Mouse (Mus musculus): ENCODE measurements around the gene Itga9.

Itga9 gene

GRCm38 (mm10) chr9:118928007-118928406 is 321.5 kb downstream of the Itga9 start:
- DNase-seq = no peak

GRCm38 (mm10) chr9:118928656-118929055 is 322.2 kb downstream of the Itga9 start:
- no peak for DNase-seq

GRCm38 (mm10) chr9:118930611-118931010 is 324.1 kb downstream of the Itga9 start:
- no peak for DNase-seq

DNA sequence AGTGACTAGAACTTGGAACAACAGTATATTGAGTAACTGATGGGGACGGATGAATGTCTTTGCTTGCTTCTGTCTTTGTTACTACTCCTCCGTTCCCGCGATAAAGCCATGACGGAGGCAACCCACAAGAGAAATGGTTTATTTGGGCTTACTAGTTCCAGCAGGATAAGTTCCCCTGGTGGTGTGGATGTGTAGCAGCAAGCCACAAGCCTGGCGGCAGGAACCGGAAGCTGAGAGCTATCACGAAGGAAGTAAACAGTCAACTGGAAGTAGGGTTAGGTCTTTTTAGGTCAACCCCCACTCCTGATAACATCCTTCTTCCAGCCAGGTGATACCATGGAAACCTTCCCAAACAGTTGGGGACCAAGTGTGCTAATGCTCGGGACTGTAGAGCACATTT is 327.3 kb downstream of the Itga9 start:
- no peak for DNase-seq

- no peak for DNase-seq
Measured at GRCm38 (mm10) chr9:118934319-118934718, 327.8 kb downstream of the Itga9 start.

DNA sequence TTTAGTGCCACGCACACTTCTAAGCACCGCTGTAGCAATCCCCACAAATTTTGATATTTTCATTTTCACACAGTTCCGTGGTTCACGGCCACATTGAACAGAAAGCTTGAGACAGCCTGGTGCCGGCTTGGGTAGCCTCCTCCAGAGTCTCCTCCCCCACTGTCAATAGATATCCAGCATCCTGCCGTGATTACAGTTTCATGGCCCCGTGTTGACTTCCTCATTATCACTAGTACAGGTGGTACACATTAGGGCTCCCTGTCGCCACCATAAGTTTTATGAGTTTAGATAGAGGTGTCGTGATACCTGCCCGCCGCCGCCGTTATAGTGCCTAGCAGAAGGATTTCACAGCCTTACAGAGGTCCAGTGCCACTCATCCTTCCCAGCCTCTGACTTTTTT is 328.6 kb downstream of the Itga9 start:
- no peak for DNase-seq

DNA sequence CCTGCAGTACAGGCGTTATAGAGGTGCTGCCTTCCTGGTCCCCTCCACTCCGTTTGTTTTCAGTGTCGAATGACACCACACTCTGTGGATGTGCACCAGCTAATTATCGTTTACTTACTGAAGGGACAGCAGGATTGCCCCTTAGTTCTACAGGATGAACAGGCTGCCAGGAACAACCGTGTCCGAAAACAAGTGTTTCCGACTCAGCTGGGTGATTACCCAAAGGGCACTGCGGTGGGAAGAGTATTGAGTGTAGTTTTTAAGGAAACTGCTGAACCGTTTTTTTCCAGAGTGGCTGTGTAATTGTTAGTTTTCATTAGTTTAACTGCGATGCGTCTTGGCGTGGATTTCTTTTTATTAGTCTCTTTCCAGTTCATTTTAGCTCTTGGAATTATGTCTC is 329.6 kb downstream of the Itga9 start:
- DNase-seq = no peak

DNA sequence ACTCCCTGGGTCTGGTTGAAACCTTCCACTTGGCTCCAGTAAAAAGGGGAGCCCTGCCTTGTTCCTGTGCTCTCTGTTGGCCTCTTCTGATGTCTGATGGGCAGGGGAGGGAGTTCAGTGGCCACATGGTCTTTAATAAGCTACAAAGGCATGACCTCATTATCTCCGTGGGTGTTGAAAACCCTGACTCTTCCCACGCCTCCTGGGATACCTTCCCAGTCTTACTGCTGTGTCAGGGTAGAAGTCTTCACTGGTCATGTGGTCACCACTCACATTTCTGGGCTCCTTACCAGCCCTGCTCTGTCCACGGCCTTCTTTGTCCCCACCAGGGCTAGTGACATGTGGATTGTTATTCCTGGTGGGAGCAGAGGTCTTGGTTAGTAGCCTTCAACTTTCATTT is 331.0 kb downstream of the Itga9 start:
- DNase-seq = peak; percentile 25

DNA sequence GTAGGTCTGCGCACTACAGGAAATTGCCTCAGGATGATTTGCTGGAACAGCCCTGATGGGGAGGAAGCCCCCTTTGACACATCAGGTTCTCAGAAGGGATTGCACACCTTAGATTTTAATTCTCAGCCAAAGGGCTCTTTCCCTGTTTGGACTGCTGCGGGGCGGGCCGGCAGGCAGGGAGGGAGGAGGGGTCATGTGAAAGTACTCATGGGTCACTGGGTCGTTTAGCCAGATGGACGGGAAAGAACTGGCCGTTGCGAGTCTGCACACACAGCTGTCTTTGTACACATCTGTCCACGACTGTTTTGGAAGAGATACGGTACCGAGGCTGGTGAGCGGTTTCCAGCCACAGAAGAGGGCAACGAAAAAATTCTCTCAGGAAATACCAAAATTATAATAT is 332.9 kb downstream of the Itga9 start:
- no peak for DNase-seq

- no peak for DNase-seq
Measured at GRCm38 (mm10) chr9:118939831-118940230, 333.3 kb downstream of the Itga9 start.

- DNase-seq = no peak
Measured at GRCm38 (mm10) chr9:118940591-118941207, 334.2 kb downstream of the Itga9 start.

DNA sequence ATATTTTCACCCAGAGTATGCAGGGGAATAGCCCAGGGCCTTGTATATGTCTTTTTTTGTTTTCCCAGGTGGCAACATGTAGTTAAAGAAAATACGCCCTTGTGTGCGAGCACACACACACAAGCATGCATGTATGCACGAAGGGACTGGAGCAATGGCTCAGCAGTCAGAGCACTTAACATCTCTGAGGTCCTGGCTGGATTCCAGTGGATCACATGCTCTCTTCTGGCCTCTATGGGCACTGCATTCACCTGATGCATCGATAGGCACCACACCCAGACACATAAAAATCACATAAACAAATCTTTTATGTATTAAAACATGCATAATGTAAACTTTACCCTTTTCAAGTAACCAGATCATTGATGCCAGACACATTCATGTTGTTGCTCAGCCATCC is 335.5 kb downstream of the Itga9 start:
- DNase-seq = no peak

- no peak for DNase-seq
Measured at GRCm38 (mm10) chr9:118943941-118944340, 337.5 kb downstream of the Itga9 start.

DNA sequence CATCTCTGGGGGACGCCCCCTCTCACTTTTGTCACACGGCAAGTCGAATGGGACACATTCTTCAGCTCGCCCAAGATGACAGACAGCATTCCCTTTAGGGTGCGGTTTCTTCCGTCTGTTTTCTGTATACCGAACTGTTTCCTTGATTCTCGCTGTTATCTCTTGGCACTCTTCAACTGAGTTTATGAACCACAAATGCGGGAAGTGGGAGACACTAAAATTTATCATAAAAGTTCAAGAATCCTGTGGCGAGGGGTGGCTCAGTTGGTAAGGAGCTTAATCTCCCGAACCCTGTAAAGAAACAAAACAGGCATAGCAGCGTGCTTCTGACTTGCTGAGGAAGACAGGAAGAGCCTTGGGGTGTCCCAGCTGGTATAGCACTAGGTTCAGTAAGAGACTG is 337.9 kb downstream of the Itga9 start:
- peak; percentile 0 for DNase-seq

DNA sequence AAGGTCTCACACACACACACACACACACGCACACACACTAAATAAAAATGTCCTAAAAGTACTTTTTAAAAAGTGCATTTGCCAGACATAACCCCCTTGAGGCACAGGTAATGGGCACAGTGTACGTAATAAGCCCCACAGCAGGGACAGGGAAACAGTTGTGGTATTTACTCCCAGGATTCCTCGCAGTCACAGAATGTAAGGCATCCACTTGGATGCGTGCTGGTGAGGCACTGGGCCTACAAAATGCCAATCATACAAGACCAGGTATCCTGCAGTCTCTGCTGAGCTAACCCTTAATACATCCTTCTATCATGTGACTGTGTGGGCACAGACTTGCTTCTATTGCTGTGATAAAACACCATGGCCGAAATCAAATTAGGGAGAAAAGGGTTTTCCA is 342.0 kb downstream of the Itga9 start:
- DNase-seq = no peak

DNA sequence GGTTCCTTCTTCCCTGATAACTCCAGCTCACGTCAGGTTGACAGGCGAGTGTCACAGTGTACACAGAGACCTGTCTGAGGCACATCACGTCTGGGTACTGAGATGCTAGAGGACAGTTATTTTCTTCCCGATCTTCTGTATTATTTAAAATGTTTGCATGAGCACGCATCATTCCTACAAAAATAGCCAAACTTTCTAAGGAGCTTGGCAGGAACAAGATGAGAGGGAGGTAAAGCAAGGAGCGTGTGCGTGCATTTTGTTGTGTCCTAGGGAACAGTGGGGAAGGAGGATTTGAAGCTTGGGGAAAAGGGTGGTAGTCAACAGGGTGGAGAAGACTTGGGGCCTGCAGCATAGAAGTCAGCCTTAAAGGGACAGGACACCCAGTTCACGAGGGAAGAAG is 342.6 kb downstream of the Itga9 start:
- no peak for DNase-seq

DNA sequence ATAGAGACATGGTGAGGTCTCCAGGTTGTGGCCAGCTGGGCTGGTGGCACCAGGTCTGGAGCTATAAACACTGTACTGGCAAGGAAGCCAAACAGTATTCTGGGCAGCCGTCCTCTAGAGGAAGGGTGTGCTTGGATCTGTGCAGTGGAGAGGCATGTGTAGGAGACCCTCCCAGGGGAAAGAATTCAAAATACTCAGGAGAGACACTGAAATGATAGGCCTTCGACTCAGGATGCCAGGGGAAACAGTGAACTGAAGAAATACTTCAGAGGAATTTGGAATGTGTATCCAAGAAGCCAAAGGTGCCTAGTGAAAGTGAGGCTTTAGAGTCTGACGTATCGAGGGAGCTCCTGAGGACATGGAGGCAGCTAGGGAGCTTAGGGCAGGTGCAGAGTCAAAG is 343.2 kb downstream of the Itga9 start:
- no peak for DNase-seq

DNA sequence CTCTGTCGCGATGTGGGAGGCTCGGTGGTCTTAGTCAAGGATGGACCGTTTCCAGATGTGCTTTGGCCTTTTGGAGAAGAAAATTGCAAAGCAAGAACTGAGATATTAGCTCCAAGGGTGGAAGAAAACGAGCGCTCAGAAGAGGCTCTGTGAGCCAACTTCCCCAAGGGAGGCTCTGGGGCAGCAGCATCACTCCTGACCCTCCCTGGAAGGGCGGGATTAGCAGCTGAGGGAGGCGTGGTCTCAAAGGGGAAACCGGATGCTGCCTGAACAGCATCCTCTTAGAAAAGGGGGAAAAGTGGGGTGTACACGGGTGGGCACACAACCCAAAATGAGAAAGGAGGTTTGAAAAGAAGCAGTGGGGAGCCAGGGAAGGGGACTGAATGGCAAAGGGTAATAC is 343.6 kb downstream of the Itga9 start:
- no peak for DNase-seq

All from layer of hippocampus, adult 9-11 months (tissue).